Mouse (Mus musculus) ES-Bruce4 (cell line): ENCODE measurements around the gene Ccdc57. TPM values are rescaled to one million over a fixed set of nuclear protein-coding genes. Genes with fewer than 3 reads are reported as not detected.

Source experiments
- H3K27ac ChIP-seq: 2 replicates; pipeline ENCODE4 v1.5.1; 2012; ENCODE audit warnings: low read length, inconsistent platforms; ENCODE audit not compliant: insufficient read depth
- H3K27me3 ChIP-seq: 2 replicates; pipeline ENCODE4 v1.6.1; 2012; ENCODE audit warnings: mild to moderate bottlenecking, low read length, inconsistent platforms; ENCODE audit not compliant: control insufficient read depth, poor library complexity, insufficient read depth, severe bottlenecking
- H3K36me3 ChIP-seq: 2 replicates; pipeline ENCODE4 v1.6.1; 2012; ENCODE audit warnings: inconsistent platforms, mild to moderate bottlenecking, low read length, moderate library complexity; ENCODE audit not compliant: control insufficient read depth, poor library complexity, insufficient read depth, severe bottlenecking
- H3K4me1 ChIP-seq: one replicate; pipeline ENCODE4 v1.8.1; 2011; ENCODE audit warnings: low read length; ENCODE audit not compliant: control insufficient read depth, insufficient read depth
- H3K4me3 ChIP-seq: 2 replicates; pipeline ENCODE4 v1.5.1; 2011; ENCODE audit warnings: low read depth, mild to moderate bottlenecking, low read length
- H3K9ac ChIP-seq: 2 replicates; pipeline ENCODE4 v1.6.1; 2012; ENCODE audit warnings: low read depth, mild to moderate bottlenecking, inconsistent platforms; ENCODE audit not compliant: poor library complexity, severe bottlenecking
- H3K9me3 ChIP-seq: replicated peaks from 2 replicates; pipeline ENCODE4 v1.6.1; 2012; ENCODE audit warnings: mild to moderate bottlenecking, low read length, inconsistent platforms; ENCODE audit not compliant: control insufficient read depth, poor library complexity, insufficient read depth, severe bottlenecking
- CTCF ChIP-seq: IDR thresholded peaks from one replicate; pipeline ENCODE4 v1.8.1; 2011; ENCODE audit warnings: low read depth, low read length
- EP300 ChIP-seq: IDR thresholded peaks from 2 replicates; pipeline ENCODE4 v1.6.1; 2011; ENCODE audit warnings: low read depth, low read length; ENCODE audit not compliant: insufficient read depth
- POLR2A ChIP-seq: IDR thresholded peaks from one replicate; pipeline ENCODE4 v1.8.1; 2011; ENCODE audit warnings: low read length; ENCODE audit not compliant: insufficient read depth
- polyA plus RNA-seq: library from polyadenylated mRNA; stranded (reverse); fragments of >200 nt; gene quantifications from 2 replicates; pipeline ENCODE4 v1.2.4, GENCODE M21; 2011; ENCODE audit warnings: low read depth; ENCODE audit not compliant: missing spikeins, insufficient read depth, insufficient read length

Gene Ccdc57
- polyA plus RNA-seq, 1 experiment: 3.4 TPM

- H3K27ac ChIP-seq: peak overlapping the region; percentile 84
- peak overlapping the region; percentile 21 for H3K9ac ChIP-seq
- no peaks in the 10 kb centered on the region for H3K4me1 ChIP-seq
Measured at GRCm38 (mm10) chr11:120800061-120800904, 132.4 kb downstream of the Ccdc57 start.

GRCm38 (mm10) chr11:120799316-120799890 is 133.3 kb downstream of the Ccdc57 start:
- Histone ChIP-seq H3K27ac (peak overlapping the region; percentile 84), H3K36me3 (no peaks in the 10 kb centered on the region), H3K4me3 (no peak overlapping the region), H3K9me3 (no peaks in the 10 kb centered on the region), H3K9ac (peak overlapping the region; percentile 36; the same call in 1 of the 2 replicates), H3K4me1 (no peaks in the 10 kb centered on the region), H3K27me3 (no peaks in the 10 kb centered on the region)
- no peak for TF ChIP-seq POLR2A
- TF ChIP-seq CTCF: no peak
- TF ChIP-seq EP300: no peak

More at GRCm38 (mm10) chr11:120800061-120800904, 132.4 kb downstream of the Ccdc57 start:
- Histone ChIP-seq H3K9me3 (no peaks in the 10 kb centered on the region), H3K4me3 (peak overlapping the region; percentile 33; the same call in 1 of the 2 replicates), H3K27me3 (no peaks in the 10 kb centered on the region), H3K36me3 (no peaks in the 10 kb centered on the region)
- no peak for TF ChIP-seq POLR2A
- peak; percentile 86 for TF ChIP-seq CTCF
- 0 out of 2 replicates have a peak, but pooled peaks have one; percentile 33 for TF ChIP-seq EP300

GRCm38 (mm10) chr11:120798244-120798643 is 134.4 kb downstream of the Ccdc57 start:
- no peak overlapping the region for H3K4me3 ChIP-seq
- no peaks in the 10 kb centered on the region for H3K36me3 ChIP-seq
- no peak overlapping the region for H3K9ac ChIP-seq
- TF ChIP-seq EP300 (no peak), CTCF (no peak), POLR2A (no peak)
- H3K27ac ChIP-seq: no peak overlapping the region
- H3K27me3 ChIP-seq: no peaks in the 10 kb centered on the region
- H3K4me1 ChIP-seq: no peaks in the 10 kb centered on the region
- no peaks in the 10 kb centered on the region for H3K9me3 ChIP-seq

GRCm38 (mm10) chr11:120796614-120796946 is 136.1 kb downstream of the Ccdc57 start:
- peak overlapping the region; percentile 55 for H3K27ac ChIP-seq
- no peaks in the 10 kb centered on the region for H3K9me3 ChIP-seq
- no peaks in the 10 kb centered on the region for H3K27me3 ChIP-seq
- H3K9ac ChIP-seq: peak overlapping the region; percentile 48
- peaks cover 9% of the 10 kb centered on the region for H3K36me3 ChIP-seq
- no peaks in the 10 kb centered on the region for H3K4me1 ChIP-seq
- H3K4me3 ChIP-seq: peak overlapping the region; percentile 45
- TF ChIP-seq CTCF (no peak), POLR2A (no peak), EP300 (no peak)

GRCm38 (mm10) chr11:120795756-120796613 is 136.7 kb downstream of the Ccdc57 start, which contains the start of gene Dus1l:
Dus1l (minus strand) TSS chr11:120796403.
- no peaks in the 10 kb centered on the region for H3K4me1 ChIP-seq
- peak within 1 kb of the TSS; percentile 55 for H3K27ac ChIP-seq
- TF ChIP-seq EP300 (peak; percentile 80; the same call in 1 of the 2 replicates), POLR2A (no peak)
- no peaks in the 10 kb centered on the region for H3K9me3 ChIP-seq
- peak within 1 kb of the TSS; percentile 86 for H3K9ac ChIP-seq
- H3K27me3 ChIP-seq: no peaks in the 10 kb centered on the region
- peak within 1 kb of the TSS; percentile 90 for H3K4me3 ChIP-seq
- H3K36me3 ChIP-seq: peaks cover 15% of the 10 kb centered on the region
